Mouse (Mus musculus) midbrain, embryonic 13.5 days (tissue): ENCODE results near the gene Rpl26. TPM values are rescaled to one million over a fixed set of nuclear protein-coding genes. Genes with fewer than 3 reads are reported as not detected.

Experiments
- ATAC-seq: fragments of 200-750 bp; cut with Nextera tagmentation; 2 replicates; pipeline ENCODE4 v1.8.0; 2017; ENCODE audit warnings: mild to moderate bottlenecking, moderate TSS enrichment, moderate library complexity
- H3K27ac ChIP-seq: fragments of 300-500 bp; sonication (generic); 2 replicates; pipeline ENCODE4 v1.5.1; 2015; ENCODE audit warnings: inconsistent platforms, mild to moderate bottlenecking, moderate library complexity
- H3K27me3 ChIP-seq: fragments of 300-500 bp; sonication (generic); 2 replicates; pipeline ENCODE4 v1.6.1; 2015; ENCODE audit warnings: mild to moderate bottlenecking, inconsistent platforms
- H3K36me3 ChIP-seq: fragments of 300-500 bp; sonication (generic); 2 replicates; pipeline ENCODE4 v1.6.1; 2015; ENCODE audit warnings: mild to moderate bottlenecking, inconsistent platforms
- H3K4me1 ChIP-seq: fragments of 300-500 bp; sonication (generic); replicated peaks from 2 replicates; pipeline ENCODE4 v1.6.1; 2015; ENCODE audit warnings: inconsistent platforms
- H3K4me2 ChIP-seq: fragments of 300-500 bp; sonication (generic); replicated peaks from 2 replicates; pipeline ENCODE4 v1.6.1; 2015; ENCODE audit warnings: moderate library complexity, mild to moderate bottlenecking, inconsistent platforms
- H3K4me3 ChIP-seq: fragments of 300-500 bp; sonication (generic); replicated peaks from 2 replicates; pipeline ENCODE4 v1.5.1; 2015; ENCODE audit warnings: mild to moderate bottlenecking, inconsistent platforms
- H3K9ac ChIP-seq: fragments of 300-500 bp; sonication (generic); replicated peaks from 2 replicates; pipeline ENCODE4 v1.6.1; 2015; ENCODE audit warnings: mild to moderate bottlenecking, inconsistent platforms
- H3K9me3 ChIP-seq: fragments of 300-500 bp; sonication (generic); 2 replicates; pipeline ENCODE4 v1.6.1; 2016; ENCODE audit warnings: mild to moderate bottlenecking, inconsistent platforms
- WGBS: fragments of 180-500 bp; shearing (Covaris S2); methylation state at CpG from one replicate; pipeline ENCODE4 v1.1.7; 2015; 5-methylcytosine and 5-hydroxymethylcytosine counted together
- polyA plus RNA-seq: library from polyadenylated mRNA; unstranded; fragments of >200 nt; fragmentation: Nextera tagmentation; extraction: Ambion mirVana; gene quantifications from 2 replicates; pipeline ENCODE4 v1.2.1, GENCODE M21; 2015

The Rpl26 gene
- polyA plus RNA-seq, result 718 and 727 TPM in 2 replicates

GRCm38 (mm10) chr11:68901351-68902046 lies at the start of gene Rpl26:
Gene Rpl26 (plus strand): TSS chr11:68901583.
- H3K27ac ChIP-seq, result peak within 1 kb of the TSS; percentile 94
- no peaks in the 10 kb centered on the region for H3K9me3 ChIP-seq
- H3K4me3 ChIP-seq, result peak within 1 kb of the TSS; percentile 97
- peak; percentile 94 for ATAC-seq
- H3K36me3 ChIP-seq, result peaks cover 36% of the 10 kb centered on the region
- H3K4me2 ChIP-seq, result peak within 1 kb of the TSS; percentile 82
- H3K27me3 ChIP-seq, result peaks cover 10% of the 10 kb centered on the region; the same call in 1 of the 2 replicates
- under 1% methylated on average over 52 of the region's 52 CpGs for WGBS
- peak within 1 kb of the TSS; percentile 99 for H3K9ac ChIP-seq
- peaks cover 8% of the 10 kb centered on the region for H3K4me1 ChIP-seq

DNA sequence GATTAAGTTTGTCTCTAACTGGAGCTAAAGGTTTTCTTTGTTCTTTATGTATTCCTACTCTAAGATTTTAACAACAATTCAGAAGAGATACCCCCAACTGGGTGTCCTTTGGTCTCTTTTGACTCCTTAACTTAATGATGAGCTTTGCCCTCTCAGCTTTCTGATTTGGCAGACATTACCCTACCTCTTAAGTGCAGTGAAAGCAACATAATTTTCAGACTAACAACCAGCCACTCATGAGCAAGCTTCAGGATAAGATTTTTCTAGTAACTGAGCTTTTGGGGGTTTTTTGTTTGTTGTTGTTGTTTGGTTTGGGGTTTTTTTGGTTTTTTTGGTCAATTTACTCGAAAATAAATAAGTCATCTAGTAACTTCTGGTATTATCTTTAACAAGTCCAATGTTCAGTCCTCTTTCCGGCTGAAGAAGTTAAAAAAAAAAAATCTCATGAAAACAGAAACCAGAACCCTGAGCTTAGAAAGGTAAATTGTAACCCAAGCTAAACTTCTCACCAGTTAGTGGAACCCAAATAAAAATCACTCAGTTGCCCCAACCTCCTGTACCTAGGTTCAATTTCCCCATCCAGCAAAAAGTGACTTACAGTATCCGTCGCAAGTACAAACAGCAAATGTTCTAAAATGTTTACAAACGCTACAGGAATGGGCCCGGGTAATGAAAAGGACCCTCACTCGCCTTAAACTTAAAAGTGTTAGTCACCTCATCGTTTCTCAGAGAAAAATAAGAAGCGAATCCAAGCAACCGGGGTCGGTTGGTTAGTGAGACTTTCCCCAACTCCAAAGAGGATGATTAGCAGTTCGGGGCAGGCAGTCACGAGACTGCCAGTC lies 49.5 kb upstream of the Rpl26 start:
- 4% methylated on average over 13 of the region's 13 CpGs for WGBS
- H3K4me2 ChIP-seq, result peak overlapping the region; percentile 69
- H3K4me3 ChIP-seq, result peak overlapping the region; percentile 93
- H3K27ac ChIP-seq, result peak overlapping the region; percentile 97
- H3K27me3 ChIP-seq, result no peaks in the 10 kb centered on the region
- no peak for ATAC-seq
- H3K36me3 ChIP-seq, result no peaks in the 10 kb centered on the region
- H3K4me1 ChIP-seq, result peaks cover 37% of the 10 kb centered on the region
- no peaks in the 10 kb centered on the region for H3K9me3 ChIP-seq
- peak overlapping the region; percentile 93 for H3K9ac ChIP-seq

- Histone ChIP-seq H3K27me3 (no peaks in the 10 kb centered on the region), H3K36me3 (no peaks in the 10 kb centered on the region), H3K4me1 (peaks cover 37% of the 10 kb centered on the region), H3K9ac (peak overlapping the region; percentile 93), H3K4me3 (peak overlapping the region; percentile 93), H3K4me2 (peak overlapping the region; percentile 69), H3K27ac (peak overlapping the region; percentile 97), H3K9me3 (no peaks in the 10 kb centered on the region)
- WGBS, result under 1% methylated on average over 35 of the region's 36 CpGs
- ATAC-seq, result peak; percentile 69; the same call in 1 of the 2 replicates
Observed at GRCm38 (mm10) chr11:68852486-68852901, 48.9 kb upstream of the Rpl26 start.

DNA sequence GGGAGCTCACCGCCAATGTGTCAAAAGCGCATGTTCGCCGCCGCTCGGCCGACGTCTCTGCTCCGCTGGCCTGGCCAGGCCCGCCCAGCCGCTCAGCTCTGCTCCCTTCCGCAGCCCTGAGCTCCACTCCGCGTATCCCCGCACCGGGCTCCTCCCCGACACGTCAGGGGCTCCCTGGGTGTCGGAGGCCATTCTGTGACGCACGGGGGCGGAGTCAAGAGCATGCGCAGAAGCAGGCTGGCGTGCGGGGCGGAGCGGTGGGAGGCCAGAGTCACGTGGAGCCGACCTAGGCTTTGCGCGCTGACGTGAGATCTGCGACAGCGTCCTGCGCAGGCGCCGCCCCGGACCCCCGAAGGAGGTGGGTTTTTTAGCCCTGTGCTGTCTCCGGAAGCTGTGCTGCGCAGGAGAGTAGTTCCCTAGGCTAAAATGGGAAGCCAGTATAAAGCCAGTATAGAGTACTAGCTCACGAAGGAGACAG lies 48.4 kb upstream of the Rpl26 start:
- Histone ChIP-seq H3K4me2 (peak overlapping the region; percentile 69), H3K9ac (peak overlapping the region; percentile 93), H3K27me3 (no peaks in the 10 kb centered on the region), H3K4me1 (peaks cover 37% of the 10 kb centered on the region), H3K9me3 (no peaks in the 10 kb centered on the region), H3K36me3 (no peaks in the 10 kb centered on the region), H3K4me3 (peak overlapping the region; percentile 93), H3K27ac (peak overlapping the region; percentile 97)
- WGBS, result 0% methylated on average over 42 of the region's 42 CpGs
- peak; percentile 100 for ATAC-seq

DNA sequence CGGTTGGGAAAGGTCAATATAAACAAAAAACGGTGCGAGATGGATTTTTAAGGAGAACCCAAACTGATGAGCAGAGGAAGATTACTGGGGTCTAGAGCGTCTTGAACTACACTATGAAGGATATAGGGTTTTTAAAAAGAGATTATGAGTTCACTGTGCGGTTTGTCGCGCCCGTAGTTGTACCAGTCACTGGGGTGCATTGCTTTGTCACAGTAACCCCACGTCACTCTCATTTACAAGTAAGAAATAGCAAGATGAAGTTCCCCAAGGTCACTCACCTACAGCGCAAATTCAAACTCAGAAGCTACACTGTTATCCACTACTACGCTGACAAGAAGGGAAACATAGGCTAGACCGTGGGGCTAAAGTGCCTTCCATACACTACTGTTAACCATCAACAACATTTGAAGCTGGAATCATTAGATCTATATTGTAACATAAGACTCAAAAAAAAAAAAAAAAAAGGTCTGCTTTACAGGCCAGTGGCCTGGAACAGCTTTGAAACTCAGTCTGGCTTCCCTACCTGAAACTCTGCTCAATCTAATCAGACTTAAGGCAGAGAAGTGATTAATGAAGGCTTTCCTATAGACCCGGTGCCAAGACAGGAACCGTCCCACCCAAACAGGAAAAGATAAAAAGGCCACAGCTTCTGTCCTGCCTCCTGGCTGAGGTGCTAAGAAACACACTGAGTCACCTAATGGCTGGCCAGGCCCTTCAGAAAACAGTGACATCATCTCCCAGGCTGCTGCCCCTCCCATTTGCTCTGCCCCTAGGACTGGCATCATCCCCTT lies 47.6 kb upstream of the Rpl26 start:
- H3K27ac ChIP-seq, result peak overlapping the region; percentile 70
- no peak for ATAC-seq
- peak overlapping the region; percentile 69 for H3K4me2 ChIP-seq
- no peaks in the 10 kb centered on the region for H3K36me3 ChIP-seq
- whole genome bisulfite sequencing, result 45% methylated on average over 14 of the region's 14 CpGs
- no peaks in the 10 kb centered on the region for H3K27me3 ChIP-seq
- no peaks in the 10 kb centered on the region for H3K9me3 ChIP-seq
- H3K9ac ChIP-seq, result peak overlapping the region; percentile 60
- peaks cover 37% of the 10 kb centered on the region for H3K4me1 ChIP-seq
- peak overlapping the region; percentile 93 for H3K4me3 ChIP-seq

DNA sequence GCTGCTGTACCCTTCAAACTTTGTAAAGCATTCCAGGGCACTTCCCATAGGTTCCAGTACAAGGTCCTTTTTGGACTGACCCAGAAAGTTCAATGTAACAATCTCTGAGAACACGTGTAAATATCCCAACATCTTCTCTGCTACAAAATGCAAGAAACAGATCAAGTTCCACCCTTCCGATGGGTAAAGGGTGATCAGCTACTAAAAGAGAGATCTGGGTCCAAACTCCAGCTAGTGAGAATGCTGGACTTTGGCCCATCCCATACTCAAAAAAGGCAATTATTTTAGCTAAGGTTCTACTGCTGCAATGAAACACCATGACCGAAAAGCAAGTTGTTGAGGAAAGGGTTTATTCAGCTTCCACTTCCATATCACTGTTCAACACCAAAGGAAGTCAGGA lies 46.8 kb upstream of the Rpl26 start:
- no peak for ATAC-seq
- no peak overlapping the region for H3K4me2 ChIP-seq

GRCm38 (mm10) chr11:68857329-68857728 lies 44.1 kb upstream of the Rpl26 start:
- Histone ChIP-seq H3K27me3 (0 out of 2 replicates have a peak, but pooled peaks cover 2% of the 10 kb centered on the region), H3K4me2 (no peak overlapping the region), H3K27ac (no peak overlapping the region), H3K9ac (no peak overlapping the region), H3K4me1 (peaks cover 10% of the 10 kb centered on the region), H3K4me3 (no peak overlapping the region), H3K9me3 (no peaks in the 10 kb centered on the region), H3K36me3 (no peaks in the 10 kb centered on the region)
- no peak for ATAC-seq
- 93% methylated on average over 3 of the region's 3 CpGs for WGBS

More for the DNA sequence above, 46.8 kb upstream of the Rpl26 start:
- Histone ChIP-seq H3K4me3 (no peak overlapping the region), H3K36me3 (no peaks in the 10 kb centered on the region), H3K27me3 (no peaks in the 10 kb centered on the region), H3K9me3 (no peaks in the 10 kb centered on the region), H3K4me1 (peaks cover 35% of the 10 kb centered on the region), H3K9ac (no peak overlapping the region; the same call in 1 of the 2 replicates), H3K27ac (no peak overlapping the region)
- 90% methylated on average over 3 of the region's 3 CpGs for WGBS

DNA sequence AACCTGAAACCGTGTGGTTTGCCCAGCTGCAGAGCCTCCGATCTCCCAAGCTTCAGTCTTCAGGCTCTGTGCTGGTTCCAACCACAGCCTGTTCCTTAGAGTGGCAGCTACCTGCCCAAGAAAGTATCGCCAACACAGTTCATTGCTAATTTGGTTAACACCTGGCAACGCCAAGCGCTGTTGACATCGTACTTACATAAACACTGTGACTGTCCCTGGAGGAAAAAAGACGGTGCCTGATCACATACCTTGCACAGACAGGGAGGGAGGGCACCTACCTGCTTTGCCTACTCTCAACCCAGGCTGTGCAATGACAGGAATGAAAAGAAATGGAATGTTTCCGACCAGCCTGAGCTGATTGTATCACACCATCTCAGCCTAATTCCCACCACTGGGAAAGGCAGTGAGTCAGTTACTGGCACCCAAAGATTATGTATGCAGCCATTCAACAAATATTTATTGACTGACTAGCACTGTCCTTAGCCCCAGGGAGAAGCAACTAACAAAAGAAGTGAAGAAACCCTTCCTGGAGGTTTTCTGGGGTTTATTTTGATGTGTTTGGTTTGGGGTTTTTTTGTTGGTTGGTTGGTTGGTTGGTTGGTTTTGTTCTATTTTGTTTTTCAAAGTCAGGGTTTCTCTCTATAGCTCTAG lies 41.3 kb upstream of the Rpl26 start:
- Histone ChIP-seq H3K36me3 (no peaks in the 10 kb centered on the region), H3K27ac (no peak overlapping the region), H3K4me2 (no peak overlapping the region), H3K27me3 (0 out of 2 replicates have a peak, but pooled peaks cover 2% of the 10 kb centered on the region), H3K9me3 (no peaks in the 10 kb centered on the region), H3K4me3 (no peak overlapping the region), H3K4me1 (no peaks in the 10 kb centered on the region), H3K9ac (no peak overlapping the region)
- 86% methylated on average over 8 of the region's 8 CpGs for WGBS
- no peak for ATAC-seq

- Histone ChIP-seq H3K27me3 (0 out of 2 replicates have a peak, but pooled peaks cover 2% of the 10 kb centered on the region), H3K9me3 (no peaks in the 10 kb centered on the region), H3K9ac (no peak overlapping the region), H3K4me1 (no peaks in the 10 kb centered on the region), H3K36me3 (no peaks in the 10 kb centered on the region), H3K4me2 (no peak overlapping the region), H3K4me3 (no peak overlapping the region), H3K27ac (no peak overlapping the region)
- ATAC-seq, result no peak
- WGBS, result 82% methylated on average over 2 of the region's 2 CpGs
Observed at GRCm38 (mm10) chr11:68862260-68862659, 39.1 kb upstream of the Rpl26 start.

DNA sequence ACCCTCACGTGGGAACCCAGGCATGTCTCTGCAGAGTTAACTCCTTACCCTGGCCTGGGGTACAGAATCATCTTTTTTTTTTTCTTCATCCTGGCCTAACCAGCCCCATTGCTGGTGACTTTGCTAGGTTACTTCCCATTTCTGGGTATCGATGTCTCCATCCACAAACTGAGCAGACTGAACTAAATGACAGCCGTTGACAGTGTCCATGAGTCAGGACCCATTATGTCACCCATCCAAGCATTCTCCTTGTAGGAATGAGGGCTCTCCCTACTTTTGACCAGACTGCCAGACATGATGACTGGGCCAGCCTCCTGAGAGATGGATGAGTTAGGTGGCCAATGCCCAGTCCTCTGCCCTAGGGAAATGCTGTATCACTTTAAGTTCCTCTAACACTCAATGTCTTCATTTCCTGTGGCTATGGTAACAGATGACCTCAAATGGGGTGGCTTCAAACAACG lies 37.7 kb upstream of the Rpl26 start:
- Histone ChIP-seq H3K4me2 (no peak overlapping the region), H3K36me3 (no peaks in the 10 kb centered on the region), H3K27ac (no peak overlapping the region), H3K9me3 (no peaks in the 10 kb centered on the region), H3K4me3 (no peak overlapping the region), H3K9ac (no peak overlapping the region), H3K27me3 (0 out of 2 replicates have a peak, but pooled peaks cover 2% of the 10 kb centered on the region), H3K4me1 (no peaks in the 10 kb centered on the region)
- 76% methylated on average over 4 of the region's 4 CpGs for WGBS
- no peak for ATAC-seq
